Mouse (Mus musculus): ENCODE measurements around the gene Zfp61. TPM values are rescaled to one million over a fixed set of nuclear protein-coding genes. Genes with fewer than 3 reads are reported as not detected.

Zfp61 gene
- polyA plus RNA-seq, 1 experiment from 2014 or later, result 42.7 TPM

DNA sequence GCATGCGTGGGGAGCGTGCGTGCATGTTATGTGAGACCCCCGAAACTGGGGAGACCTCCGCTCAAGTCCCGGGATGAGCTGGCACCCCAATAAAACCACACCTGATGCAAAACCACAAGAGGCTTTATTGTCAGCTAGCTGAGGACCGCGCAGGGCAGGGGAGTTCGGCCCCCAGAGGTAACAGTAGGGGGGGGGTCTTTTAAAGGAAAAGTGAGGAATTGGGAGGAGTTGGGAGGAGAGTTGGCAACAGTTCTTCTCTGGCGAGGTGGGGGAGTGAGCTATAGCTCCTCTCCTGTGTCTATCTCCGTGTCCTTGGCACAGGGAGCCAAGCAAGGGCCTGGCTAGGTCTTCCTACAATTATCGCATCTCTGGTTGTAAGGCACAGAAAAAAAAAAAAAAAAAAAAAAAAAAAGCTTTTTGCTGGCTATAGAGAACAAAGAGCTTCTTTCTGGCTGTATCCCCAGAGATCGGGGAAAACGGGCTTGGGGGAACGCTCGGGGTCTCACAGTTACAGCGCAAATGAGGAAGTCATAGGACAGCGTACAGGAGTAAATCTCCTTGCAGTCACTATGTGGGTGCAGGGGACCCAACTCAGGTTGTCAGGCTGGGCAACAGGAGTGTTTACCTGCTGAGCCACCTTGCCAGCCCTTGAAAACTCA is 1.1 kb downstream of the Zfp61 start:
- Histone ChIP-seq H3K9ac (replicated peaks; ENCODE audit: low read depth, low read length) (peak overlapping the region; percentile 36; the same call in 1 of the 2 replicates), H3K4me1 (ENCODE audit: control insufficient read depth, insufficient read depth, low read length) (peaks cover 9% of the 10 kb centered on the region), H3K4me2 (replicated peaks; ENCODE audit: low read depth, low read length) (peak overlapping the region; percentile 74), H3K27me3 (ENCODE audit: control insufficient read depth, insufficient read depth, low read length) (no peaks in the 10 kb centered on the region), H3K36me3 (ENCODE audit: control insufficient read depth, insufficient read depth, low read length) (peaks cover 22% of the 10 kb centered on the region), H3K4me3 (ENCODE audit: low read depth, low read length) (peak overlapping the region; percentile 76), H3K9me3 (ENCODE audit: control insufficient read depth, low read depth, low read length) (no peaks in the 10 kb centered on the region), H3K27ac (ENCODE audit: low read length) (peak overlapping the region; percentile 92)
- peak; percentile 28; the same call in 1 of the 2 replicates for ATAC-seq (ENCODE audit: insufficient number of reproducible peaks, insufficient read depth, low FRiP score, low read depth)
- WGBS, result 2% methylated on average over 18 of the region's 18 CpGs

GRCm38 (mm10) chr7:24298973-24299708 is 1.9 kb downstream of the Zfp61 start:
- Histone ChIP-seq H3K4me2 (replicated peaks; ENCODE audit: low read depth, low read length) (peak overlapping the region; percentile 74), H3K4me3 (ENCODE audit: low read depth, low read length) (peak overlapping the region; percentile 76), H3K4me1 (ENCODE audit: control insufficient read depth, insufficient read depth, low read length) (peaks cover 9% of the 10 kb centered on the region), H3K27me3 (ENCODE audit: control insufficient read depth, insufficient read depth, low read length) (no peaks in the 10 kb centered on the region), H3K9ac (replicated peaks; ENCODE audit: low read depth, low read length) (peak overlapping the region; percentile 74), H3K27ac (ENCODE audit: low read length) (peak overlapping the region; percentile 92), H3K36me3 (ENCODE audit: control insufficient read depth, insufficient read depth, low read length) (peaks cover 29% of the 10 kb centered on the region), H3K9me3 (ENCODE audit: control insufficient read depth, low read depth, low read length) (no peaks in the 10 kb centered on the region)
- WGBS, result under 1% methylated on average over 47 of the region's 47 CpGs
- peak; percentile 90 for ATAC-seq (ENCODE audit: insufficient number of reproducible peaks, insufficient read depth, low FRiP score, low read depth)

DNA sequence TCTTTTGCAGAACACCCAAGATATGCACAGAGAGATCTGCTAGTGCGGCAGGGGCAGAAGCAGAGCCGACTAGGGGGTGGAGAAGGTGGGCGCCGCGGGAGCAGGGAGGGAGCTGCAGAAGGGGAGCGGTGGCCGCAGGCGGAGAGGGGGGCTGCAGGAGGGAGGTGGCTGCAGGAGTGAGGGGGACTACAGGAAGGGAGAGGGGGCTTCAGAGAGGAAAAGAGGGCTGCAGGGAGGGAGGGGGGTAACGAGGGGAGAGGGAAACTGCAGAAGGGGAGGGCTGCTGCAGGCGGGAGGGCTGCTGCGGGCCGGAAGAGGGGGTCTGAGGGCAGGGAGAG is 2.4 kb downstream of the Zfp61 start:
- no peaks in the 10 kb centered on the region for H3K9me3 ChIP-seq (ENCODE audit: control insufficient read depth, low read depth, low read length)
- H3K27me3 ChIP-seq (ENCODE audit: control insufficient read depth, insufficient read depth, low read length), result no peaks in the 10 kb centered on the region
- under 1% methylated on average over 12 of the region's 12 CpGs for WGBS
- H3K9ac ChIP-seq (replicated peaks; ENCODE audit: low read depth, low read length), result peak overlapping the region; percentile 74
- H3K4me3 ChIP-seq (ENCODE audit: low read depth, low read length), result peak overlapping the region; percentile 76
- peaks cover 9% of the 10 kb centered on the region for H3K4me1 ChIP-seq (ENCODE audit: control insufficient read depth, insufficient read depth, low read length)
- H3K27ac ChIP-seq (ENCODE audit: low read length), result peak overlapping the region; percentile 92
- no peak for ATAC-seq (ENCODE audit: insufficient number of reproducible peaks, insufficient read depth, low FRiP score, low read depth)
- peaks cover 35% of the 10 kb centered on the region for H3K36me3 ChIP-seq (ENCODE audit: control insufficient read depth, insufficient read depth, low read length)
- H3K4me2 ChIP-seq (replicated peaks; ENCODE audit: low read depth, low read length), result peak overlapping the region; percentile 74

DNA sequence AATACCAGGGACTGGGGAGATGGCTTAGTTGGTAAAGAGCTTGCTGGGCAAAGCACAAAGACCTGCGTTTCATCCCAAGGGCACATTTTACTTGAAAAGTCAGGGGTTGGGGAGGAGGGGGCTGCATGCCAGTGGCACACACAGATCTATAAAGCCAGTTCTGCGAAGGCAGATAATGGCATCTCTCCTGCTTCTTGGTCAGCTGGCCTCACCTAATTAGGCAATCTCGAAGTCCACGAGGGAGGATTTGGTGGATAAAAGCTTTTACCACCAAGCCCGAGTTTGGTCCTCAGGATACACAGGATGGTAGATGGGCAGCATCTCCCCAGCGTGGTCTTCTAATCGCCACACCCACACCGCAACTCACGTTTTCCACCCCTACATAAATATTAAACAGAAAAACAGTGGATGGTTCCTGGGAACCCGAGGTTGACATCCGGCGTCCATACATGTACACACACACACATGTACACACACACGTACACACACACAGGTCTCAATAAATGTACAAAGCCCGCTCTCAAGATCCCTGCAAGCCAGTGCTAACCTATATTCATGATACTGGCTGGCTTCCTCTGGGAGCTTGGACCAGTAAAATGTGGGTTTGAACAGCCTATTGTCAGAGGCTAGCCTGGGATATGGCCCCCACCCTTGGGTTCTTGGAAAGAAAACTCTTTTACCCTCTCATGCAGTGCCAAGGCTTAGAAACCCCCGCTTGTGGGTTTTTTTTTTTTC is 3.5 kb downstream of the Zfp61 start:
- H3K36me3 ChIP-seq (ENCODE audit: control insufficient read depth, insufficient read depth, low read length), result peaks cover 33% of the 10 kb centered on the region
- peak overlapping the region; percentile 74 for H3K4me2 ChIP-seq (replicated peaks; ENCODE audit: low read depth, low read length)
- H3K9ac ChIP-seq (replicated peaks; ENCODE audit: low read depth, low read length), result no peak overlapping the region
- 92% methylated on average over 15 of the region's 15 CpGs for WGBS
- peak overlapping the region; percentile 76; the same call in 1 of the 2 replicates for H3K4me3 ChIP-seq (ENCODE audit: low read depth, low read length)
- H3K4me1 ChIP-seq (ENCODE audit: control insufficient read depth, insufficient read depth, low read length), result peaks cover 9% of the 10 kb centered on the region
- H3K9me3 ChIP-seq (ENCODE audit: control insufficient read depth, low read depth, low read length), result no peaks in the 10 kb centered on the region
- ATAC-seq (ENCODE audit: insufficient number of reproducible peaks, insufficient read depth, low FRiP score, low read depth), result no peak
- no peaks in the 10 kb centered on the region for H3K27me3 ChIP-seq (ENCODE audit: control insufficient read depth, insufficient read depth, low read length)
- no peak overlapping the region for H3K27ac ChIP-seq (ENCODE audit: low read length)

DNA sequence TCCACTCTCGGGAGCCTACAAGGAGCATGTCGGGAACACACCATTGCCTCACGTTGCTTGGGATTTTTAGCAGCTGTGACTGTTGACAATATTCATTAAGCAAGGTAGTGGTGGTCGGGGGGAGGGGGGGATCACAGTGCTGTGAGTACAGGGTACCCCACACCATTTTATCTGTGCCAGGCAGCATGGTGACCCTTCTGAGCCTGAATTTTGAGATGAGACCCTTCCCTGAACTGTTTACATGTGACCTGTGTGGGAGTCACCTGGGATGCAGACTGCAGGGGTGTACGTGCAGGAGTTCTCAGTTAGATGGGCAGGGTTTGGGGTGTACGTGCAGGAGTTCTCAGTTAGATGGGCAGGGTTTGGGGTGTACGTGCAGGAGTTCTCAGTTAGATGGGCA is 4.6 kb downstream of the Zfp61 start:
- H3K36me3 ChIP-seq (ENCODE audit: control insufficient read depth, insufficient read depth, low read length), result peaks cover 45% of the 10 kb centered on the region
- H3K27ac ChIP-seq (ENCODE audit: low read length), result no peak overlapping the region
- ATAC-seq (ENCODE audit: insufficient number of reproducible peaks, insufficient read depth, low FRiP score, low read depth), result no peak
- H3K9me3 ChIP-seq (ENCODE audit: control insufficient read depth, low read depth, low read length), result no peaks in the 10 kb centered on the region
- H3K9ac ChIP-seq (replicated peaks; ENCODE audit: low read depth, low read length), result no peak overlapping the region
- H3K4me3 ChIP-seq (ENCODE audit: low read depth, low read length), result no peak overlapping the region
- WGBS, result 92% methylated on average over 7 of the region's 7 CpGs
- no peaks in the 10 kb centered on the region for H3K27me3 ChIP-seq (ENCODE audit: control insufficient read depth, insufficient read depth, low read length)
- peaks cover 9% of the 10 kb centered on the region for H3K4me1 ChIP-seq (ENCODE audit: control insufficient read depth, insufficient read depth, low read length)
- H3K4me2 ChIP-seq (replicated peaks; ENCODE audit: low read depth, low read length), result no peak overlapping the region

GRCm38 (mm10) chr7:24295376-24295775 is 5.7 kb downstream of the Zfp61 start:
- Histone ChIP-seq H3K9ac (replicated peaks; ENCODE audit: low read depth, low read length) (no peak overlapping the region), H3K27me3 (ENCODE audit: control insufficient read depth, insufficient read depth, low read length) (no peaks in the 10 kb centered on the region), H3K36me3 (ENCODE audit: control insufficient read depth, insufficient read depth, low read length) (peaks cover 55% of the 10 kb centered on the region), H3K9me3 (ENCODE audit: control insufficient read depth, low read depth, low read length) (no peaks in the 10 kb centered on the region), H3K4me2 (replicated peaks; ENCODE audit: low read depth, low read length) (no peak overlapping the region), H3K4me1 (ENCODE audit: control insufficient read depth, insufficient read depth, low read length) (peaks cover 9% of the 10 kb centered on the region), H3K27ac (ENCODE audit: low read length) (no peak overlapping the region), H3K4me3 (ENCODE audit: low read depth, low read length) (no peak overlapping the region)
- ATAC-seq (ENCODE audit: insufficient number of reproducible peaks, insufficient read depth, low FRiP score, low read depth), result no peak
- WGBS, result 95% methylated on average over 7 of the region's 7 CpGs

DNA sequence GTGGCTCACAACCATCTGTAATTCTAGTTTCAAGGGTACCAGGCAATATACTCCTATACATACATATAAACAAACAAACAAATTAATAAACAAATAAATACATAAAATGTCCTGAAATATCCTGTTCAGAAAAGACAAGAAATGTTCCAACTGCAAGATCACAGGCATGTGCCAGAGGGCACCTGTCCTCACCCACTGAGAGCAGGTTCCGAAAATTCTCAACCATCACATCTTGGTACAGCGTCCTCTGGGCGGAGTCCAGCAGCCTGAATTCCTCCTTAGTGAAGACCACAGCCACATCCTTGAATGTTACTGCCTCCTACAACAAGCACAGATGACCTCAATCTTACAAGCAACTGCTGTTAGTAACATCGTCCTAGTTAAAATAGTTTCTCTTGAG is 6.3 kb downstream of the Zfp61 start:
- Histone ChIP-seq H3K9me3 (ENCODE audit: control insufficient read depth, low read depth, low read length) (no peaks in the 10 kb centered on the region), H3K4me3 (ENCODE audit: low read depth, low read length) (no peak overlapping the region), H3K27me3 (ENCODE audit: control insufficient read depth, insufficient read depth, low read length) (no peaks in the 10 kb centered on the region), H3K36me3 (ENCODE audit: control insufficient read depth, insufficient read depth, low read length) (peaks cover 61% of the 10 kb centered on the region), H3K9ac (replicated peaks; ENCODE audit: low read depth, low read length) (no peak overlapping the region), H3K4me2 (replicated peaks; ENCODE audit: low read depth, low read length) (no peak overlapping the region), H3K27ac (ENCODE audit: low read length) (no peak overlapping the region), H3K4me1 (ENCODE audit: control insufficient read depth, insufficient read depth, low read length) (peaks cover 7% of the 10 kb centered on the region)
- ATAC-seq (ENCODE audit: insufficient number of reproducible peaks, insufficient read depth, low FRiP score, low read depth), result no peak
- 95% methylated on average over 4 of the region's 4 CpGs for WGBS

DNA sequence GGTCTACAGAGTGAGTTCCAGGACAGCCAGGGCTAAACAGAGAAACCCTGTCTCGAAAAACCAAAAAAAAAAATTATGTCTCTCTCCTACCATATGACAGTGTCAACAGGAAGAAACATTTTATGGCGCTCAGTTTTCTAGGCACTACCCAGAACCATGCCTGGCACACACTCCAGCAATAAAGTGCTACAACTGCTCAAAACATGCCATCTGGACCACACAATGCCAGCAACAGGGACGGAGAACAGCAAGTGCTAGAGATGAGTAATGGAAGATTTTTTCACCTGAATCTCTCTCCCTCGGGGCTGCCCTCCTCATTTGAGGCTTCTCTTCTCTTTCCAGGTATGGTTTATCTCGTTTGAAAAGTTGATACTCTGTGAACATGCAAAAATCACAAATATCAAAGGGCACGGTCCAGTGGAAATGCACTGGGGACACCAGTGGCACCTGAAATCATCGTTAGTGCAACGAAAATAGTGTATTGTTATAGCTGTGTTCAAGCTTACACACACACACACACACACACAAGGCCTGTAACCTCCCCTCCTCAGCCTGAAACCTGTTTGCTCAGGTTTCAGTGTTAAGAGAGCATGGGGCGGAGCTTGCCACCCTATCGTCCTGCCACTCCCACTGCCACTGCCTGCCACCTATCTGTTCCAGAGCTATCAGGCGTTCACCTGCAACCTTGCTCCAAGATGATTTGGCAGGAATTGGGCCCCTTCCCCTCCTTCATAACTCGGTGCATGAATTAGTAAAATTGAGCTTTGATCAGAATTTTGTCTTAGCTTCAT is 7.8 kb downstream of the Zfp61 start:
- H3K27me3 ChIP-seq (ENCODE audit: control insufficient read depth, insufficient read depth, low read length), result no peaks in the 10 kb centered on the region
- no peak overlapping the region for H3K9ac ChIP-seq (replicated peaks; ENCODE audit: low read depth, low read length)
- no peak overlapping the region for H3K4me3 ChIP-seq (ENCODE audit: low read depth, low read length)
- H3K4me2 ChIP-seq (replicated peaks; ENCODE audit: low read depth, low read length), result no peak overlapping the region
- H3K27ac ChIP-seq (ENCODE audit: low read length), result no peak overlapping the region
- ATAC-seq (ENCODE audit: insufficient number of reproducible peaks, insufficient read depth, low FRiP score, low read depth), result peak; percentile 50; the same call in 1 of the 2 replicates
- H3K9me3 ChIP-seq (ENCODE audit: control insufficient read depth, low read depth, low read length), result no peaks in the 10 kb centered on the region
- 74% methylated on average over 12 of the region's 12 CpGs for WGBS
- H3K4me1 ChIP-seq (ENCODE audit: control insufficient read depth, insufficient read depth, low read length), result peaks cover 6% of the 10 kb centered on the region
- peaks cover 65% of the 10 kb centered on the region for H3K36me3 ChIP-seq (ENCODE audit: control insufficient read depth, insufficient read depth, low read length)

All from stomach, embryonic 14.5 days (tissue).